Mouse (Mus musculus) E14TG2a.4 (cell line): ENCODE results near the gene Trp53i13.
"Not testable (repeated sequence)": the region's sequence is repeated elsewhere in the genome, so short reads cannot be mapped to it uniquely, and the experiment has no call there.

Experiments
- H3K27me3 ChIP-seq: 2 replicates; pipeline ENCODE4 v1.6.1; 2014; ENCODE audit warnings: low read length, control low read depth; ENCODE audit not compliant: insufficient read depth
- H3K36me3 ChIP-seq: 2 replicates; pipeline ENCODE4 v1.6.1; 2014; ENCODE audit warnings: low read length, control low read depth; ENCODE audit not compliant: insufficient read depth
- H3K4me1 ChIP-seq: replicated peaks from 2 replicates; pipeline ENCODE4 v1.6.1; 2014; ENCODE audit warnings: low read depth, low read length, control low read depth
- H3K4me3 ChIP-seq: replicated peaks from 2 replicates; pipeline ENCODE4 v1.5.1; 2014; ENCODE audit warnings: mild to moderate bottlenecking, low read length
- H3K9me3 ChIP-seq: 2 replicates; pipeline ENCODE4 v1.6.1; 2014; ENCODE audit warnings: low read length, control low read depth
- CTCF ChIP-seq: conservative IDR thresholded peaks from 2 replicates; pipeline ENCODE4 v1.5.1; 2014; ENCODE audit warnings: low read length
- NANOG ChIP-seq: IDR thresholded peaks from 2 replicates; pipeline ENCODE4 v1.6.1; 2014; ENCODE audit warnings: borderline replicate concordance, low read length, mixed read lengths
- POU5F1 ChIP-seq: IDR thresholded peaks from 2 replicates; pipeline ENCODE4 v1.6.1; 2014; ENCODE audit warnings: low read length, borderline replicate concordance

Trp53i13 gene

GRCm38 (mm10) chr11:77515637-77516552 is at the start of gene Trp53i13:
Gene Trp53i13, minus strand, starts transcription at chr11:77515980.
- TF ChIP-seq NANOG = no peak
- TF ChIP-seq CTCF = no peak
- TF ChIP-seq POU5F1 = no peak
- H3K9me3 ChIP-seq = no peaks in the 10 kb centered on the region
- H3K36me3 ChIP-seq = no peaks in the 10 kb centered on the region
- peak within 1 kb of the TSS; percentile 81 for H3K4me3 ChIP-seq
- H3K27me3 ChIP-seq = peaks cover 69% of the 10 kb centered on the region
- H3K4me1 ChIP-seq = peaks cover 52% of the 10 kb centered on the region

- H3K4me3 ChIP-seq = no peak overlapping the region
- H3K27me3 ChIP-seq = no peaks in the 10 kb centered on the region
- no peak for TF ChIP-seq POU5F1
- TF ChIP-seq NANOG = no peak
- H3K4me1 ChIP-seq = no peaks in the 10 kb centered on the region
- H3K9me3 ChIP-seq = no peaks in the 10 kb centered on the region
- H3K36me3 ChIP-seq = peaks cover 91% of the 10 kb centered on the region
These were observed 29.5 kb upstream of the Trp53i13 start for GRCm38 (mm10) chr11:77545261-77545660.

- no peaks in the 10 kb centered on the region for H3K9me3 ChIP-seq
- peaks cover 40% of the 10 kb centered on the region for H3K36me3 ChIP-seq
- no peak overlapping the region for H3K4me3 ChIP-seq
- no peaks in the 10 kb centered on the region for H3K27me3 ChIP-seq
- no peaks in the 10 kb centered on the region for H3K4me1 ChIP-seq
- TF ChIP-seq POU5F1 = no peak
- TF ChIP-seq NANOG = no peak
- no peak for TF ChIP-seq CTCF
These were observed 16.5 kb upstream of the Trp53i13 start for GRCm38 (mm10) chr11:77532202-77532846.

- no peaks in the 10 kb centered on the region for H3K9me3 ChIP-seq
- H3K4me3 ChIP-seq = no peak overlapping the region
- H3K4me1 ChIP-seq = no peaks in the 10 kb centered on the region
- no peak for TF ChIP-seq NANOG
- TF ChIP-seq POU5F1 = no peak
- TF ChIP-seq CTCF = no peak
- no peaks in the 10 kb centered on the region for H3K27me3 ChIP-seq
- peaks cover 30% of the 10 kb centered on the region for H3K36me3 ChIP-seq
These were observed 15.1 kb upstream of the Trp53i13 start for GRCm38 (mm10) chr11:77530862-77531261.

GRCm38 (mm10) chr11:77529644-77530043 is 13.9 kb upstream of the Trp53i13 start:
- Histone ChIP-seq H3K9me3 (no peaks in the 10 kb centered on the region), H3K36me3 (peaks cover 22% of the 10 kb centered on the region), H3K4me1 (no peaks in the 10 kb centered on the region), H3K4me3 (no peak overlapping the region), H3K27me3 (no peaks in the 10 kb centered on the region)
- TF ChIP-seq NANOG = no peak

- H3K4me3 ChIP-seq, H3K9me3 ChIP-seq, H3K27me3 ChIP-seq, H3K4me1 ChIP-seq: not testable (repeated sequence)
- peaks cover 16% of the 10 kb centered on the region for H3K36me3 ChIP-seq
These were observed 12.6 kb upstream of the Trp53i13 start for GRCm38 (mm10) chr11:77528420-77528819.

GRCm38 (mm10) chr11:77525804-77526486 is 10.2 kb upstream of the Trp53i13 start:
- H3K36me3 ChIP-seq = peaks cover 6% of the 10 kb centered on the region; the same call in 1 of the 2 replicates
- H3K9me3 ChIP-seq = no peaks in the 10 kb centered on the region
- H3K27me3 ChIP-seq = peaks cover 11% of the 10 kb centered on the region
- no peaks in the 10 kb centered on the region; the same call in 1 of the 2 replicates for H3K4me1 ChIP-seq
- TF ChIP-seq NANOG (no peak), CTCF (peak; percentile 17; the same call in 1 of the 2 replicates)
- H3K4me3 ChIP-seq = no peak overlapping the region

GRCm38 (mm10) chr11:77520601-77521529 is 5.1 kb upstream of the Trp53i13 start:
- TF ChIP-seq NANOG (no peak), POU5F1 (no peak), CTCF (no peak)
- H3K4me1 ChIP-seq = peaks cover 25% of the 10 kb centered on the region

More at GRCm38 (mm10) chr11:77520601-77521529, 5.1 kb upstream of the Trp53i13 start:
- no peaks in the 10 kb centered on the region for H3K36me3 ChIP-seq
- H3K27me3 ChIP-seq = peaks cover 53% of the 10 kb centered on the region
- no peaks in the 10 kb centered on the region for H3K9me3 ChIP-seq
- H3K4me3 ChIP-seq = no peak overlapping the region
